Mouse (Mus musculus): ENCODE results near the gene Gm7579. TPM values are rescaled to one million over a fixed set of nuclear protein-coding genes. Genes with fewer than 3 reads are reported as not detected.
"Not testable (repeated sequence)": the region's sequence is repeated elsewhere in the genome, so short reads cannot be mapped to it uniquely, and the experiment has no call there.

Gene Gm7579
- polyA plus RNA-seq, 1 experiment from 2014 or later = not detected

- WGBS = 39% methylated on average over 2 of the region's 2 CpGs
- no peaks in the 10 kb centered on the region for H3K27me3 ChIP-seq
- H3K9ac ChIP-seq = no peak overlapping the region
- no peak for ATAC-seq (ENCODE audit: low FRiP score, low read depth)
- H3K4me1 ChIP-seq = no peaks in the 10 kb centered on the region
- no peak overlapping the region for H3K4me3 ChIP-seq
- H3K4me2 ChIP-seq (replicated peaks) = no peak overlapping the region
- no peaks in the 10 kb centered on the region for H3K36me3 ChIP-seq
- H3K27ac ChIP-seq = no peak overlapping the region
- no peaks in the 10 kb centered on the region for H3K9me3 ChIP-seq
Measured at GRCm38 (mm10) chr7:142224518-142224917, 12.9 kb downstream of the Gm7579 start.

GRCm38 (mm10) chr7:142229871-142230270, 18.2 kb downstream of the Gm7579 start, which contains the start of gene Krtap5-5:
Gene Krtap5-5 (minus strand): TSS chr7:142229971.
- WGBS = 40% methylated on average over 3 of the region's 3 CpGs
- not testable (repeated sequence) for ATAC-seq (ENCODE audit: low FRiP score, low read depth)

GRCm38 (mm10) chr7:142231540-142231939, 19.9 kb downstream of the Gm7579 start:
- 48% methylated on average over 1 of the region's 1 CpGs for WGBS
- Histone ChIP-seq H3K9me3 (peaks cover 8% of the 10 kb centered on the region; the same call in 1 of the 2 replicates), H3K4me3 (no peak overlapping the region), H3K4me1 (no peaks in the 10 kb centered on the region), H3K4me2 (replicated peaks) (no peak overlapping the region), H3K27me3 (no peaks in the 10 kb centered on the region), H3K36me3 (no peaks in the 10 kb centered on the region), H3K27ac (no peak overlapping the region), H3K9ac (no peak overlapping the region)
- no peak for ATAC-seq (ENCODE audit: low FRiP score, low read depth)

More at GRCm38 (mm10) chr7:142229871-142230270, 18.2 kb downstream of the Gm7579 start, which contains the start of gene Krtap5-5:
- H3K9me3 ChIP-seq; H3K36me3 ChIP-seq; H3K9ac ChIP-seq; H3K27me3 ChIP-seq; H3K27ac ChIP-seq; H3K4me3 ChIP-seq; H3K4me1 ChIP-seq; H3K4me2 ChIP-seq (replicated peaks): not testable (repeated sequence)

GRCm38 (mm10) chr7:142240978-142241377, 29.3 kb downstream of the Gm7579 start, which contains the start of gene Gm40460:
Gene Gm40460 (minus strand): TSS chr7:142241078.
- Histone ChIP-seq H3K27me3 (no peaks in the 10 kb centered on the region), H3K9me3 (peaks cover 2% of the 10 kb centered on the region; the same call in 1 of the 2 replicates), H3K4me1 (no peaks in the 10 kb centered on the region), H3K36me3 (no peaks in the 10 kb centered on the region), H3K4me3 (no peak within 1 kb of the TSS), H3K4me2 (replicated peaks) (no peak within 1 kb of the TSS), H3K27ac (no peak within 1 kb of the TSS), H3K9ac (no peak within 1 kb of the TSS)
- WGBS = 11% methylated on average over 2 of the region's 2 CpGs
- no peak for ATAC-seq (ENCODE audit: low FRiP score, low read depth)

- Histone ChIP-seq H3K27me3 (no peaks in the 10 kb centered on the region), H3K36me3 (no peaks in the 10 kb centered on the region), H3K27ac (no peak overlapping the region), H3K9ac (no peak overlapping the region), H3K4me1 (no peaks in the 10 kb centered on the region), H3K9me3 (no peaks in the 10 kb centered on the region), H3K4me3 (no peak overlapping the region), H3K4me2 (replicated peaks) (no peak overlapping the region)
- no peak for ATAC-seq (ENCODE audit: low FRiP score, low read depth)
- 0% methylated on average over 1 of the region's 1 CpGs for WGBS
Measured at GRCm38 (mm10) chr7:142249824-142250223, 38.2 kb downstream of the Gm7579 start.

- no peaks in the 10 kb centered on the region for H3K9me3 ChIP-seq
- WGBS = 0% methylated on average over 2 of the region's 2 CpGs
- H3K27me3 ChIP-seq = no peaks in the 10 kb centered on the region
- no peaks in the 10 kb centered on the region for H3K4me1 ChIP-seq
- no peak overlapping the region for H3K4me2 ChIP-seq (replicated peaks)
- no peak for ATAC-seq (ENCODE audit: low FRiP score, low read depth)
- H3K36me3 ChIP-seq = no peaks in the 10 kb centered on the region
- H3K9ac ChIP-seq = no peak overlapping the region
- H3K27ac ChIP-seq = no peak overlapping the region
- no peak overlapping the region for H3K4me3 ChIP-seq
Measured at GRCm38 (mm10) chr7:142255517-142255916, 43.9 kb downstream of the Gm7579 start.

- WGBS = 53% methylated on average over 1 of the region's 1 CpGs
- not testable (repeated sequence) for ATAC-seq (ENCODE audit: low FRiP score, low read depth); H3K4me2 ChIP-seq (replicated peaks); H3K9me3 ChIP-seq; H3K27me3 ChIP-seq; H3K4me3 ChIP-seq; H3K4me1 ChIP-seq; H3K36me3 ChIP-seq; H3K9ac ChIP-seq; H3K27ac ChIP-seq
Measured at GRCm38 (mm10) chr7:142258254-142258653, 46.6 kb downstream of the Gm7579 start, which contains the start of gene Gm2431. Gene Gm2431 (minus strand): TSS chr7:142258354.

Other genes with a start within 250 kb of the Gm7579 start
- gene Mob2, start 150.8 kb upstream of the Gm7579 start, polyA plus RNA-seq (2015; fragmentation: Nextera tagmentation; extraction: Ambion mirVana) = 70.7 and 71.4 TPM in 2 replicates
- 2.3 and 2.7 TPM in 2 replicates for gene Dusp8, start 116.0 kb upstream of the Gm7579 start, polyA plus RNA-seq (2015; fragmentation: Nextera tagmentation; extraction: Ambion mirVana)
- gene Gm45618, start 91.1 kb upstream of the Gm7579 start, polyA plus RNA-seq (2015; fragmentation: Nextera tagmentation; extraction: Ambion mirVana) = not detected in 2 replicates
- not detected in 2 replicates for gene Gm39115, start 75.8 kb upstream of the Gm7579 start, polyA plus RNA-seq (2015; fragmentation: Nextera tagmentation; extraction: Ambion mirVana)
- gene Gm45337, start 67.3 kb upstream of the Gm7579 start, polyA plus RNA-seq (2015; fragmentation: Nextera tagmentation; extraction: Ambion mirVana) = not detected in 2 replicates
- not detected in 2 replicates for gene Gm29735, start 54.7 kb upstream of the Gm7579 start, polyA plus RNA-seq (2015; fragmentation: Nextera tagmentation; extraction: Ambion mirVana)
- gene Gm4553, start 46.1 kb upstream of the Gm7579 start, polyA plus RNA-seq (2015; fragmentation: Nextera tagmentation; extraction: Ambion mirVana) = not detected in 2 replicates
- not detected in 2 replicates for gene Krtap5-2, start 35.9 kb upstream of the Gm7579 start, polyA plus RNA-seq (2015; fragmentation: Nextera tagmentation; extraction: Ambion mirVana)
- not detected in 2 replicates for gene Gm10153, start 21.5 kb upstream of the Gm7579 start, polyA plus RNA-seq (2015; fragmentation: Nextera tagmentation; extraction: Ambion mirVana)
- gene Krtap5-3, start 10.5 kb upstream of the Gm7579 start, polyA plus RNA-seq (2015; fragmentation: Nextera tagmentation; extraction: Ambion mirVana) = not detected in 2 replicates
- gene Krtap5-5, start 18.1 kb downstream of the Gm7579 start, polyA plus RNA-seq (2015; fragmentation: Nextera tagmentation; extraction: Ambion mirVana) = not detected in 2 replicates
- not detected in 2 replicates for gene Gm40460, start 29.2 kb downstream of the Gm7579 start, polyA plus RNA-seq (2015; fragmentation: Nextera tagmentation; extraction: Ambion mirVana)
- gene Gm2431, start 46.5 kb downstream of the Gm7579 start, polyA plus RNA-seq (2015; fragmentation: Nextera tagmentation; extraction: Ambion mirVana) = not detected in 2 replicates
- not detected in 2 replicates for gene Gm4559, start 62.5 kb downstream of the Gm7579 start, polyA plus RNA-seq (2015; fragmentation: Nextera tagmentation; extraction: Ambion mirVana)
- gene Krtap5-1, start 85.3 kb downstream of the Gm7579 start, polyA plus RNA-seq (2015; fragmentation: Nextera tagmentation; extraction: Ambion mirVana) = not detected in 2 replicates
- gene Krtap5-4, start 91.7 kb downstream of the Gm7579 start, polyA plus RNA-seq (2015; fragmentation: Nextera tagmentation; extraction: Ambion mirVana) = not detected in 2 replicates
- gene Ifitm10, start 161.9 kb downstream of the Gm7579 start, polyA plus RNA-seq (2015; fragmentation: Nextera tagmentation; extraction: Ambion mirVana) = 1.1 and 1.5 TPM in 2 replicates
- not detected in 2 replicates for gene Gm49369, start 170.8 kb downstream of the Gm7579 start, polyA plus RNA-seq (2015; fragmentation: Nextera tagmentation; extraction: Ambion mirVana)
- 228 and 241 TPM in 2 replicates for gene Ctsd, start 176.2 kb downstream of the Gm7579 start, polyA plus RNA-seq (2015; fragmentation: Nextera tagmentation; extraction: Ambion mirVana)
- gene Syt8, start 223.0 kb downstream of the Gm7579 start, polyA plus RNA-seq (2015; fragmentation: Nextera tagmentation; extraction: Ambion mirVana) = 1.2 and 1.4 TPM in 2 replicates
- gene Tnni2, start 229.9 kb downstream of the Gm7579 start, polyA plus RNA-seq (2015; fragmentation: Nextera tagmentation; extraction: Ambion mirVana) = 45.2 and 47.5 TPM in 2 replicates
- gene Lsp1, start 248.9 kb downstream of the Gm7579 start, polyA plus RNA-seq (2015; fragmentation: Nextera tagmentation; extraction: Ambion mirVana) = 46.3 and 49.8 TPM in 2 replicates